Mouse (Mus musculus) heart, embryonic 10.5 days (tissue): Measurements from ENCODE around the gene Rpl22. TPM values are rescaled to one million over a fixed set of nuclear protein-coding genes. Genes with fewer than 3 reads are reported as not detected.

Experiments
- DNase-seq: peaks from one replicate; pipeline ENCODE4 v3.0.0-alpha.2; 2017; ENCODE audit warnings: low spot score
- H3K27ac ChIP-seq: fragments of 300-500 bp; sonication (generic); 2 replicates; pipeline ENCODE4 v1.5.1; 2016; ENCODE audit warnings: mild to moderate bottlenecking
- H3K27me3 ChIP-seq: fragments of 300-500 bp; sonication (generic); 2 replicates; pipeline ENCODE4 v1.6.1; 2016; ENCODE audit warnings: mild to moderate bottlenecking; ENCODE audit not compliant: poor library complexity, insufficient read depth, severe bottlenecking
- H3K36me3 ChIP-seq: fragments of 300-500 bp; sonication (generic); 2 replicates; pipeline ENCODE4 v1.6.1; 2016; ENCODE audit warnings: mild to moderate bottlenecking, moderate library complexity
- H3K4me1 ChIP-seq: fragments of 300-500 bp; sonication (generic); 2 replicates; pipeline ENCODE4 v1.6.1; 2016; ENCODE audit warnings: mild to moderate bottlenecking
- H3K4me3 ChIP-seq: fragments of 300-500 bp; sonication (generic); 2 replicates; pipeline ENCODE4 v1.5.1; 2016; ENCODE audit warnings: mild to moderate bottlenecking, moderate library complexity
- H3K9me3 ChIP-seq: fragments of 300-500 bp; sonication (generic); 2 replicates; pipeline ENCODE4 v1.6.1; 2016; ENCODE audit warnings: mild to moderate bottlenecking, moderate library complexity
- WGBS: fragments of 180-500 bp; shearing (Covaris S2); methylation state at CpG from one replicate; pipeline ENCODE4 v1.1.7; 2016; 5-methylcytosine and 5-hydroxymethylcytosine counted together
- polyA plus RNA-seq: library from polyadenylated mRNA; unstranded; fragments of >200 nt; fragmentation: Nextera tagmentation; extraction: Ambion mirVana; gene quantifications from 2 replicates; pipeline ENCODE4 v1.2.1, GENCODE M21; 2016

Gene Rpl22
- 261 and 301 TPM in 2 replicates for polyA plus RNA-seq

DNA sequence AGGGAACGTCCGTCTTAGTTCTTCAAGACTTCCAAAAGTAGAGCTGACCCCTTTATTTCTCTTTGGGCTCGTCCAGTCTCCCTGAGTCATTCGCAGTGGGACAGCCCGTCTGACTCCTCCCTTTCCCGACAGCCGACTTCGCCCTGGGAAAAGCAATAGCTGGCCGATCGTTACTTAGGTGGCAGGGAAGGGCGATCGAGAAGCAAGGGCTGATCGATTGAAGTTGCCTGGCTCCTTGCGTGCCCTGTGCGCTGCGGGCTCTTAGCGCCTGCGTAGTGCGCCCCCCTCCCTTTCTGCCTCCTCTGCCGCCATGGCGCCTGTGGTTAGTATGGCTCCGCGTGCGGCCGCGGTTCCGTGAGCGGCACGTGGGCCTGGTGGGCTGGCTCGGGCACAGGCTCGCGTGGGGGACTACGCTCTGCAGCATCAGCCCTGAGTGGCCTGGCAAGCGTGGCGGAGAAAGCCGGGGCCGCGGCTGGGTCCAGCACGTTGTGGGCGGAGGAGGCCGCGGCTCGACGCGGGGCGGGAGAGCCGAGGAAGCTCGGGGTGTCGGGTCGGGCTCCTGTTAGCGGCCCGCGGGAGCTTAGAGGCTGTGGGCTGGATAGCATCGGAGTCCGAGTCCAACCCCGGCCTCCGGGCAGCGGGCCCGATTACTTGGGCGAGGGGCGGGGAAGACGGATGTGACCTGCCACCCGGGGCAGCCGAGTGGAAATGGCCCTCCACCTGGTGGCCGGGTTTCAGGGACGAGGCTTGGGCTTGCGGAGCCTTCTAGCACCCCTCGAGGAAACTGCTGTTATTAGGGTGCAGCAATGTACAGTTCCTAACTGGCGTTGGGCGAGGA lies at the start of gene Rpl22:
TSS of gene Rpl22 (plus strand) at position 169 of the 838 bp plus-strand sequence.
- Histone ChIP-seq H3K9me3 (no peaks in the 10 kb centered on the region), H3K27me3 (peaks cover 7% of the 10 kb centered on the region; the same call in 1 of the 2 replicates), H3K4me1 (peaks cover 14% of the 10 kb centered on the region), H3K27ac (peak within 1 kb of the TSS; percentile 94), H3K36me3 (peaks cover 37% of the 10 kb centered on the region), H3K4me3 (peak within 1 kb of the TSS; percentile 95)
- 1% methylated on average over 65 of the region's 70 CpGs for WGBS
- peak; percentile 98 for DNase-seq

DNA sequence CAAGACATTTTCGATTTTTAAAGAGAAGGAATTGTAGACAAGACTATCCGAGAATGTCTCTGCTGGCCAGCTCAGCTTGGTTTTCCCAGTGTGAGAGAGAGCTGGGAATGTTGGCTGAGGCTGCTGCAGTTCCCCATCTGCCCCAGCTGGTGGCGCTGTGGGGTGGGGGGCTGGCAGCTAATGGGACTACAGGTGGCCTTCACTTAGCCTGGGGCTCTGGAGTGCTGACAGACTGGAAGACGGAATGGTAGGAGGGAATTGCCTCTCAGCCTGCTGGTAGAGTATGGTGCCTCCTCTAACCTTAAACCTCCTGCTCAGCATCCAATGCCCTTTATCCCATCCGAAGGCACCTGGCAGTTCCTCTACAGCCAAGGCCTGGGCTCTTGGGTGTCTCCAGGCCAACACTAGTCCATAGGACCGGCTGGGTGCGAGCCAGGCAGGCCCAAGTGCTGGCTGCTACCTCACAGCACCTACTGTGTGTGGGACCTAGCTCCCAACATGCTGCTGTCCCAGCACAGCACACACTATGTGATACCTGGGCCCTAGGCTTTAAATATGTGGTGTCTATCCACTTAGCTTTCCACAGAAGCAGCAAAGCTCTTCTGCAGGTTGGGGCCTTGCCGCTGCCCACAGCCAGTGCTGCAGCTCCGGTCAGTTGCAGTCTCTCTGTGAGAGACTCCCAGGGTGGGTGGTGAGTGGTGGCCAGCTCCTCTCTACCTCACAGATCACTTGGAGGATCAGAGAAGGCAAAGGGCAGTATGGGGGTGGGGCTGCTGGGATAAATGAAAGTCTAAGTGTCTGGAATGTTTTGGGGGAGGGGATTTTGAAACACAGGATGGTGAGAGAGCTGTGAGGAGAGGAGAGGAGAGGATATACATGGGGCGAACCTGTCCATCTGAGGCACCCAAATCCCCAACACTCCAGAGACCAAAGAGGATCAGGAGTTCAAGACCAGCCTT lies 48.9 kb upstream of the Rpl22 start:
- no peak overlapping the region for H3K27ac ChIP-seq
- H3K4me1 ChIP-seq: peaks cover 49% of the 10 kb centered on the region
- H3K36me3 ChIP-seq: peaks cover 9% of the 10 kb centered on the region; the same call in 1 of the 2 replicates
- no peak for DNase-seq
- no peaks in the 10 kb centered on the region; the same call in 1 of the 2 replicates for H3K9me3 ChIP-seq
- 45% methylated on average over 10 of the region's 10 CpGs for WGBS
- H3K4me3 ChIP-seq: no peak overlapping the region
- H3K27me3 ChIP-seq: peaks cover 76% of the 10 kb centered on the region

DNA sequence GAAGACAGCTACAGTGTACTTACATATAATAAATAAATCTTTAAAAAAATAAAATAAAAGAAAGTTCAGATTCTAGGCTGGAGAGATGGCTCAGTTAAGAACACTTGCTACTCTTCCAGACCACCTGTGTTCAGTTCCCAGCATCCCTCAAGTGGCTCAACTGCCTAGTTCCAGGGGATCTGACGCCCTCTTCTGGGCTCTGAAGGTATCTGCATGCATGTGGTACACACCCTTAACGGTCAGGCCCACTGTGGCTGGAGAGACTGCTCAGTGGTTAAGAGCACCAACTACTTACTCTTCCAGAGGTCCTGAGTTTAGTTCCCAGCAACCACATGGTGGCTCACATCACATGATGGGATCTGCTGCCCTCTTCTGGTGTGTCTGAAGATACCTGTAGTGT lies 47.6 kb upstream of the Rpl22 start:
- H3K27me3 ChIP-seq: peaks cover 87% of the 10 kb centered on the region

DNA sequence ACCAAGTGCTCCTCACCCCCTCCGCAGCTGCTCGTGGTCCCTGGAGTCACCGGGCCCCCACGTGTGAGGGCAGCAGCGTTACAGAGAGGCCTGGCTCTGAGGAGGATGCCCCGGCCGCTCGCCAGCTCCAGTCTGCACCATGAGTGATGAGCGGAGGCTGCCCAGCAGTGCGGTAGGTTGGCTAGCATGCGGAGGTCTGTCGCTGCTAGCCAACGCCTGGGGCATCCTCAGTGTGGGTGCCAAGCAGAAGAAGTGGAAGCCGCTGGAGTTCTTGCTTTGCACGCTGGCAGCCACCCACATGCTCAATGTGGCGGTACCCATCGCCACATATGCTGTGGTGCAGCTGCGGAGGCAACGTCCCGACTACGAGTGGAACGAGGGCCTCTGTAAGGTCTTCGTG lies 46.6 kb upstream of the Rpl22 start:
- H3K4me3 ChIP-seq: no peak overlapping the region
- H3K27me3 ChIP-seq: peaks cover 87% of the 10 kb centered on the region
- no peaks in the 10 kb centered on the region; the same call in 1 of the 2 replicates for H3K9me3 ChIP-seq
- DNase-seq: no peak
- peaks cover 11% of the 10 kb centered on the region; the same call in 1 of the 2 replicates for H3K36me3 ChIP-seq
- H3K27ac ChIP-seq: no peak overlapping the region
- H3K4me1 ChIP-seq: peaks cover 38% of the 10 kb centered on the region
- 84% methylated on average over 23 of the region's 23 CpGs for WGBS

More for the DNA sequence above, 47.6 kb upstream of the Rpl22 start:
- H3K27ac ChIP-seq: no peak overlapping the region
- H3K9me3 ChIP-seq: no peaks in the 10 kb centered on the region; the same call in 1 of the 2 replicates
- H3K36me3 ChIP-seq: peaks cover 11% of the 10 kb centered on the region; the same call in 1 of the 2 replicates
- H3K4me3 ChIP-seq: no peak overlapping the region
- H3K4me1 ChIP-seq: peaks cover 41% of the 10 kb centered on the region
- WGBS: 69% methylated on average over 2 of the region's 2 CpGs
- no peak for DNase-seq

DNA sequence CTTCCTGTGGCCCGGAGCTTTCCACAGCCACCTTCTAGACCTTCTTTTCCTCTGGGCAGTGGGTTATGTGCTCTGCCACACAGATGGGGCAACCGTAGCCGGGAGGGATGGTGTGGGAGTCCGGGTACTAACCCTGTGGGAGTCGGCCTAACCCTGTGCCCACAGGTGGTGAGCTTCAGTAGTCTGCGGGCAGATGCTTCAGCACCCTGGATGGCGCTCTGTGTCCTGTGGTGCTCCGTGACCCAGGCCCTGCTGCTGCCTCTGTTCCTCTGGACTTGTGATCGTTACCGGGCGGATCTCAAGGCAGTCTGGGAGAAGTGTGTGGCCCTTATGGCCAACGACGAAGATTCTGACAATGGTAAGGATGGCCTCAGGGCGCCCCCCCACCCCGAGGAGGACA lies 43.9 kb upstream of the Rpl22 start:
- no peak overlapping the region for H3K27ac ChIP-seq
- H3K36me3 ChIP-seq: peaks cover 11% of the 10 kb centered on the region; the same call in 1 of the 2 replicates
- H3K9me3 ChIP-seq: no peaks in the 10 kb centered on the region; the same call in 1 of the 2 replicates
- WGBS: 41% methylated on average over 15 of the region's 15 CpGs
- H3K4me1 ChIP-seq: peaks cover 25% of the 10 kb centered on the region
- H3K4me3 ChIP-seq: no peak overlapping the region
- DNase-seq: no peak
- peaks cover 87% of the 10 kb centered on the region for H3K27me3 ChIP-seq

DNA sequence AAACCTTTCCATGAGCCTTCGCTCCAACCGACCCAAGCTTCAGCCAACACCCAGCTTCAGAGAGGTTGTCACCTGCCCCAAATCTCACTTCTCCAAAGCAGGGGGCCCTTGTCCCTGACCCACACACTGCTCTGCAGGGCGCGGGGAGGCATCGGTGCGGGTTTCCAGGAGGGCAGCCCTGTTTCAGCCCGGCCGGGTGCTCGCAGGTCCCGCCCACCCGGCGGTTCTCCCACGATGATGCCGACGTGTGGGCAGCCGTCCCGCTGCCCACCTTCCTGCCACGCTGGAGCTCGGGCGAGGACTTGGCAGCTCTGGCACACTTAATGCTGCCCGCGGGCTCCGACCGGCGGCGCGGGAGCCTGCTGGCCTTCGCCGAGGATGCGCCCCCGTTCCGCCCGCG lies 42.8 kb upstream of the Rpl22 start:
- H3K4me1 ChIP-seq: peaks cover 22% of the 10 kb centered on the region
- no peaks in the 10 kb centered on the region; the same call in 1 of the 2 replicates for H3K9me3 ChIP-seq
- no peak for DNase-seq
- H3K27me3 ChIP-seq: peaks cover 90% of the 10 kb centered on the region
- peaks cover 11% of the 10 kb centered on the region; the same call in 1 of the 2 replicates for H3K36me3 ChIP-seq
- peak overlapping the region; percentile 49 for H3K4me3 ChIP-seq
- H3K27ac ChIP-seq: peak overlapping the region; percentile 45
- WGBS: 22% methylated on average over 34 of the region's 34 CpGs

DNA sequence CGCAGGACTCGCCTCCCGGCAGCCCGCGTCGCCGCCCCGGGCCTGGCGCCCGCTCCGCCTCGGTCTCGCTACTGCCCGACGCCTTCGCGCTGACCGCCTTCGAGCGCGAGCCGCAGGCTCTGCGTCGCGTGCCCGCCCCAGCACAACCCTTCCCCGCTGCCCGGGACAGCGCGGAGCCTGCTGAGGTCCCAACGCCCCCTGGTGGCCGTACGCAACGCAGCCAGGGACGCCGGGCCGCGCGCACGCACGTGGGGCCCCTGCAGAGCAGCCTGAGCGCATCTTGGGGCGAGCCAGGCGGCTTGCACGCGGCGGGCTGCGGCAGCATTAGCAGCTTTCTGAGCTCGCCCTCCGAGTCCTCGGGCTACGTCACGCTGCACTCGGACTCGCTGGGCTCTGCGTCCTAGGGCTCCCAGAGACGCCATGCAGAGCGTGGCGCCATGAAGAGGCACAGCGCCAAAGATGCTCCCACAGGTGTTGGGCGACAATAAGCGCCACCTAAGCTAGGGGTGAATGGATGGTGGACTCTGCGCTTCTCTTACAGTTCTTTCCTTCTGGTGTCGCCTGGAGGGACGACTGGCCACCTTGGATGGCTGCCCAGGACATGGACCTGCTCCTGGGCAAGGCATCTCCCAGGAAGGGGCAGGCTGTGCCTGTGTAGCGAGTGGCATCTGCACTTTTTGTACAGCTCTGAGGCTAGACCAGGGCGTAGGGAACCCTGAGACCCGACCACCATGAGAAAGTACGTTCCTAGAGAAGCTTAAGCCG lies 42.2 kb upstream of the Rpl22 start:
- peaks cover 22% of the 10 kb centered on the region for H3K4me1 ChIP-seq
- peak overlapping the region; percentile 45 for H3K27ac ChIP-seq
- peaks cover 96% of the 10 kb centered on the region for H3K27me3 ChIP-seq
- DNase-seq: peak; percentile 90
- no peaks in the 10 kb centered on the region for H3K9me3 ChIP-seq
- peak overlapping the region; percentile 49 for H3K4me3 ChIP-seq
- peaks cover 11% of the 10 kb centered on the region; the same call in 1 of the 2 replicates for H3K36me3 ChIP-seq
- WGBS: 3% methylated on average over 70 of the region's 70 CpGs

DNA sequence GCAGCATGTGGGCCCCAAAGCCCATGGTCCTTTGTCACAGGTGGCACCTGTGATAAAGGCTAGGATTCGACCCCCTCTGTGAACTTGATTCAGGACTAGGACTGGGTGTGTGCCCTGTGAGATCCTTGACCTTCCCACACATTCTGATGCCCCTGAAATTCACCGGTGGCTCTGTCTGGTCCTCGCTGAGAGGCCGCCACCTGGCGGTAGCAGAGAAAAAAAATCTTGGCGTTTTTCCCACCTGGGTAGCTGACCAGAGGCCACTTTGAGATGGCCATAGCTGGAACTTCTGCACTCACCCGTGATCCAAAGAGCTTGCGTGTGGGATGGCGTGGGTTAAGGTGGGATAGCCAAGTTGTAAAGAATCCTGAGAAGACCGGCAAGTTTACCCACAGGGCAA lies 40.0 kb upstream of the Rpl22 start:
- Histone ChIP-seq H3K27me3 (peaks cover 93% of the 10 kb centered on the region), H3K27ac (no peak overlapping the region), H3K4me1 (peaks cover 28% of the 10 kb centered on the region), H3K4me3 (no peak overlapping the region), H3K9me3 (no peaks in the 10 kb centered on the region), H3K36me3 (peaks cover 2% of the 10 kb centered on the region; the same call in 1 of the 2 replicates)
- WGBS: 3% methylated on average over 10 of the region's 10 CpGs
- no peak for DNase-seq

DNA sequence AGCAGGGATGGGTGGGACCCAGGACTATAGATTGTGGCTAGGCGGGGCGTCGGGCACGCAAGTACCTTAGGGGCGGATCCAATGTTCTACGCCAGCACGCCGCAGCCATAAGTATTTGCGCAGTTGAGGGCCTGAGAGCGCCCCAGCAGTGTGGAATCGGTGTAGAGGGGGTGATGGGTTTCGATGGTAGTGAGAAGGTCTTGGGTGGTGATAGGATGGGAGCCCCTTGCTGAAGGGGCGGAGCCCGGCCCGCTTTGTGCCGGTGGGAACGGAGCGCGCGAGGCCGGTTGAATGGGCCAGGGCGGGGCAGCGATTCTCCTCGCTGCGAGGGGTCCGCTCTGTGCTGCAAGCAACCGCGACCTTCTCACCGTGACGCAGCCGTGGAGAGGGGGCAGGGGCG lies 39.4 kb upstream of the Rpl22 start:
- Histone ChIP-seq H3K27me3 (peaks cover 93% of the 10 kb centered on the region), H3K4me1 (peaks cover 33% of the 10 kb centered on the region), H3K9me3 (no peaks in the 10 kb centered on the region), H3K36me3 (0 out of 2 replicates have a peak, but pooled peaks cover 2% of the 10 kb centered on the region), H3K4me3 (0 out of 2 replicates have a peak overlapping the region, but pooled peaks have one; percentile 15), H3K27ac (no peak overlapping the region)
- WGBS: 3% methylated on average over 32 of the region's 32 CpGs
- no peak for DNase-seq

DNA sequence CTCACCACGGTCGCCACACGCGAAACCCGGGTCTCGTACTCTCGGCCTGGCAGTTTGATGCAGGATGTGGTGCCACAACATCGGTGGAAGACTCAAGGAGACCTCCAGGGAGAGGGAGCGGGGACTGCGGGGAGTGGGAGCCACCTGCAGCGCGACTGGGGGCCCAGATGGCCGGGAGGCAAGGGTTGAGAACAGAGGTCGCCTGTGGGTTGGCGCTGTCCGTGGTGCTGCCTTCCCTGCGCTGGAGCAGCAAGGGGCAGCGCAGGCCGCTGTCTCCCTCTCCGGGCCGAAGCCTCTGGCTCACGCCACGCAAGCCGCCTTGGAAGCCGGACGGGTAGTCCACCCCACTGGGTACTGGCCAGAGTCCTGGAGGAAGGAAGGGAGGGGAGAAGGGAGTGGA lies 38.7 kb upstream of the Rpl22 start:
- H3K4me3 ChIP-seq: no peak overlapping the region
- H3K9me3 ChIP-seq: no peaks in the 10 kb centered on the region
- H3K27me3 ChIP-seq: peaks cover 93% of the 10 kb centered on the region
- no peak overlapping the region for H3K27ac ChIP-seq
- WGBS: 7% methylated on average over 26 of the region's 26 CpGs
- DNase-seq: no peak
- H3K36me3 ChIP-seq: 0 out of 2 replicates have a peak, but pooled peaks cover 2% of the 10 kb centered on the region
- peaks cover 33% of the 10 kb centered on the region for H3K4me1 ChIP-seq

DNA sequence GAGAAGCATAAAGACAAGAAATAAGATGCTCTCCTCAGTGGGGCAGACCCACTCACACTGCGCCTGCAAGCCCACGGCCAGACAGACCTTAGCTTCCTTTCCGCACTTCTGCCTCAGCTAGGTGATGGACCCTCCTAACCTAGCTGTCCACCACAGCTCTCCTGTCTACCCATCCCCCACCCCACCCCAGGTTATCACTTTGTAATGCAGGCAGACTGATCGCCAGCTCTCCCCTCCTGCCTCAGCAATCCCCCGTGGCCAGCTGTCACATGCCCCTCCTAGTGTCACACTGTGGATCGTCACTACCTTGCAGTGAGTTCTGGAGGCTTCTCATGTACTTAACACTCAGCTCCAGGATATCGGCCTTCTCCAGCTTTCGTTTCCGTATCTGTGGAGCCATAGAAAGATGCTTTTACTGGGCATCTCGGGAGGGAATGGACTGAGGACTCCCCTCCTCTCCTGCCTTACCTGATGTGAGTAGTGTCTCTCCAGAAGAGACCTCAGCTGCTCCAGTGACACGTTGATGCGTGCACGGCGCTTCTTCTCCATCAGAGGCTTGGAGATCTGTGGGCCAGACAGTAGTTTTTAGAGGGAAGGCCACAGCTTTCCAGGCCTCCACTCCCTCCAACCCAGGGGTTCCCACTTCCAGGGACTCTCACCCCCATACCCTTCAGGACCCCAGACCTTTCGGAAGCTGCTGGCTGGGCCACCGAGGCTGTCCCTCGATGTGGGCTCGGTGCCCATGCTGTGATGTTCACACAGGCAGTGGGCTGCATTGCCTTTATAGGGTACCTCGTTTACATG lies 38.0 kb upstream of the Rpl22 start:
- Histone ChIP-seq H3K4me3 (no peak overlapping the region; the same call in 1 of the 2 replicates), H3K9me3 (no peaks in the 10 kb centered on the region), H3K36me3 (no peaks in the 10 kb centered on the region), H3K27me3 (peaks cover 93% of the 10 kb centered on the region), H3K27ac (no peak overlapping the region), H3K4me1 (peaks cover 32% of the 10 kb centered on the region)
- DNase-seq: no peak
- WGBS: 17% methylated on average over 19 of the region's 19 CpGs
